Mouse (Mus musculus): ENCODE measurements at regions not wholly inside any gene's neighbourhood (a gene's known extent, or its start where the extent isn't known, plus 50 kb on each side); places are given as distances from the start of the nearest gene placed in this dataset.

- TF ChIP-seq POLR2A (IDR thresholded peaks at IDR 0.05; ENCODE audit: control insufficient read depth in 1 of 2, insufficient read depth in 1 of 2, low read depth in 1 of 2, low read length in 2 of 2, poor library complexity in 1 of 2) (no peak), EP300 (IDR thresholded peaks at IDR 0.05; ENCODE audit: low read depth in 1 of 2, low read length in 2 of 2) (no peak), MYC (IDR thresholded peaks at IDR 0.05; ENCODE audit: low read depth, low read length) (no peak), CHD2 (IDR thresholded peaks at IDR 0.05; ENCODE audit: low read length) (no peak), USF1 (IDR thresholded peaks at IDR 0.05; ENCODE audit: low read depth, low read length) (no peak), MEF2A (IDR thresholded peaks at IDR 0.05; ENCODE audit: extremely low read depth, insufficient replicate concordance, low read depth, low read length, poor library complexity, severe bottlenecking) (no peak), NRF1 (IDR thresholded peaks at IDR 0.05; ENCODE audit: insufficient read depth, low read depth, low read length, poor library complexity, severe bottlenecking) (no peak), CTCF (IDR thresholded peaks at IDR 0.05 in 2 of 3, conservative IDR thresholded peaks at IDR 0.05 in 1 of 3; ENCODE audit: control insufficient read depth in 1 of 3, insufficient read depth in 1 of 3, low read depth in 2 of 3, low read length in 3 of 3, poor library complexity in 1 of 3, severe bottlenecking in 1 of 3) (no peak), E2F4 (IDR thresholded peaks at IDR 0.05; ENCODE audit: borderline replicate concordance, low read depth, low read length) (no peak), BHLHE40 (IDR thresholded peaks at IDR 0.05; ENCODE audit: borderline replicate concordance, low read depth, low read length) (no peak), USF2 (IDR thresholded peaks at IDR 0.05; ENCODE audit: borderline replicate concordance in 1 of 2, insufficient read depth in 1 of 2, low read depth in 1 of 2, low read length in 2 of 2) (no peak)
Observed at GRCm38 (mm10) chr6:97691136-97691535, 73.8 kb upstream of the Frmd4b start.

Measured in MEL (cell line).